8 mouse cellular contexts compared by ENCODE assay signal in genomic region chr10:120857531-120858001, GRCm38 (mm10). TPM values are rescaled to one million over a fixed set of nuclear protein-coding genes. Genes with fewer than 3 reads are reported as not detected.
A peak's percentile ranks its signal among the peaks of the same experiment; 100 is the strongest.
DNase-seq lines count a peak whose midpoint lies in the region; ATAC-seq and TF ChIP-seq lines count a peak whose summit lies in the region.

No protein-coding gene starts in this region.

- TF ChIP-seq CTCF in thymus, adult 2 months (IDR thresholded peaks at IDR 0.05; ENCODE audit: borderline replicate concordance, control insufficient read depth, extremely low read depth, insufficient read depth, low read length, poor library complexity), result no peak
- TF ChIP-seq CTCF in liver, adult 2 months (IDR thresholded peaks at IDR 0.05; ENCODE audit: low read depth, low read length), result peak; percentile 51
- peak; percentile 68 for TF ChIP-seq CTCF in midbrain, postnatal 0 days (IDR thresholded peaks at IDR 0.05)

- H3K9me3 ChIP-seq in hindbrain, embryonic 12.5 days (replicated peaks), result no peaks in the 10 kb centered on the region
- H3K9me3 ChIP-seq in midbrain, postnatal 0 days (ENCODE audit: low read length), result no peaks in the 10 kb centered on the region

- H3K9ac ChIP-seq in hindbrain, embryonic 12.5 days, result no peak overlapping the region
- no peak overlapping the region for H3K9ac ChIP-seq in liver, adult 2 months (ENCODE audit: low read depth, low read length)
- no peak overlapping the region for H3K9ac ChIP-seq in midbrain, postnatal 0 days (replicated peaks; ENCODE audit: low read length, poor library complexity, severe bottlenecking)

- no peaks in the 10 kb centered on the region for H3K27me3 ChIP-seq in thymus, adult 2 months (ENCODE audit: control insufficient read depth, insufficient read depth, low read length)
- no peaks in the 10 kb centered on the region for H3K27me3 ChIP-seq in hindbrain, embryonic 12.5 days
- no peaks in the 10 kb centered on the region for H3K27me3 ChIP-seq in liver, adult 2 months (ENCODE audit: control insufficient read depth, insufficient read depth, low read length)
- H3K27me3 ChIP-seq in midbrain, postnatal 0 days (ENCODE audit: insufficient read depth, low read length), result no peaks in the 10 kb centered on the region

- no peak overlapping the region for H3K27ac ChIP-seq in thymus, adult 2 months (ENCODE audit: control insufficient read depth, insufficient read depth, low read length)
- H3K27ac ChIP-seq in hindbrain, embryonic 12.5 days, result no peak overlapping the region
- no peak overlapping the region for H3K27ac ChIP-seq in liver, adult 2 months (replicated peaks; ENCODE audit: insufficient read depth, low read depth, low read length)
- H3K27ac ChIP-seq in midbrain, postnatal 0 days (ENCODE audit: low read depth, low read length), result no peak overlapping the region

- peak; percentile 41 for DNase-seq in thymus, adult 2 months
- DNase-seq in thymus, adult 18-20 months, result no peak
- DNase-seq in embryo, embryonic 9.5 days (ENCODE audit: extremely low spot score), result peak; percentile 82
- peak; percentile 47 for DNase-seq in liver, adult 2 months (ENCODE audit: extremely low read depth, low read depth, low spot score)
- DNase-seq in midbrain, postnatal 0 days (ENCODE audit: low spot score), result peak; percentile 57
- no peak for DNase-seq in ovary, postnatal 10 days (ENCODE audit: low spot score)
- no peak for DNase-seq in left cerebral cortex, postnatal 36 days (ENCODE audit: low spot score in 2 of 2)

- H3K79me2 ChIP-seq in liver, adult 2 months (ENCODE audit: control insufficient read depth, insufficient read depth, low read length), result no peaks in the 10 kb centered on the region

- no peaks in the 10 kb centered on the region for H3K36me3 ChIP-seq in thymus, adult 2 months (ENCODE audit: control insufficient read depth, insufficient read depth, low read length)
- H3K36me3 ChIP-seq in hindbrain, embryonic 12.5 days, result no peaks in the 10 kb centered on the region
- no peaks in the 10 kb centered on the region for H3K36me3 ChIP-seq in liver, adult 2 months (ENCODE audit: control insufficient read depth, insufficient read depth, low read length)
- H3K36me3 ChIP-seq in midbrain, postnatal 0 days (ENCODE audit: insufficient read depth, low read length), result no peaks in the 10 kb centered on the region

- TF ChIP-seq POLR2A in thymus, adult 2 months (IDR thresholded peaks at IDR 0.05; ENCODE audit: control insufficient read depth, extremely low read depth, insufficient read depth, low read length, poor library complexity), result no peak
- TF ChIP-seq POLR2A in liver, adult 2 months (IDR thresholded peaks at IDR 0.05; ENCODE audit: extremely low read depth, insufficient read depth, low read length), result no peak

- intact Hi-C loops in left cerebral cortex, postnatal 36 days (cut with DNase I), result no loop called here

- ATAC-seq in hindbrain, embryonic 12.5 days (ENCODE audit: low FRiP score), result peak; percentile 56; the same call in 1 of the 2 replicates
- ATAC-seq in midbrain, postnatal 0 days (ENCODE audit: low FRiP score), result peak; percentile 23; the same call in 1 of the 2 replicates

- peak overlapping the region; percentile 49 for H3K4me3 ChIP-seq in thymus, adult 2 months (ENCODE audit: control insufficient read depth, insufficient read depth, low read length)
- peak overlapping the region; percentile 16; the same call in 1 of the 2 replicates for H3K4me3 ChIP-seq in hindbrain, embryonic 12.5 days
- H3K4me3 ChIP-seq in liver, adult 2 months (ENCODE audit: insufficient read depth, low read depth, low read length), result no peak overlapping the region
- H3K4me3 ChIP-seq in midbrain, postnatal 0 days (ENCODE audit: low read depth, low read length), result peak overlapping the region; percentile 9; the same call in 1 of the 2 replicates

- WGBS in thymus, adult 2 months, result 70% methylated on average over 13 of the region's 13 CpGs
- WGBS in hindbrain, embryonic 12.5 days, result 38% methylated on average over 13 of the region's 13 CpGs
- WGBS in liver, adult 2 months, result 44% methylated on average over 13 of the region's 13 CpGs
- WGBS in midbrain, postnatal 0 days, result 38% methylated on average over 13 of the region's 13 CpGs

- H3K4me2 ChIP-seq in hindbrain, embryonic 12.5 days (replicated peaks), result peak overlapping the region; percentile 42
- H3K4me2 ChIP-seq in midbrain, postnatal 0 days (ENCODE audit: low read depth, low read length, poor library complexity, severe bottlenecking), result peak overlapping the region; percentile 31

- no peaks in the 10 kb centered on the region; the same call in 1 of the 2 replicates for H3K4me1 ChIP-seq in thymus, adult 2 months (replicated peaks; ENCODE audit: control insufficient read depth, insufficient read depth, low read length)
- peaks cover 18% of the 10 kb centered on the region; the same call in 1 of the 2 replicates for H3K4me1 ChIP-seq in hindbrain, embryonic 12.5 days
- H3K4me1 ChIP-seq in liver, adult 2 months (ENCODE audit: control insufficient read depth, insufficient read depth, low read length), result peaks cover 3% of the 10 kb centered on the region; the same call in 1 of the 2 replicates
- H3K4me1 ChIP-seq in midbrain, postnatal 0 days (ENCODE audit: insufficient read depth, low read length), result no peaks in the 10 kb centered on the region

RNA-seq across cellular contexts. Expression of gene Msrb3, which starts 41.3 kb away (rescaled TPM):
- 4.0 and 5.4 TPM in 2 replicates for polyA plus RNA-seq in thymus, adult 2 months (2012; rRNA removed)
- 6.3 TPM in 2 replicates for polyA plus RNA-seq in hindbrain, embryonic 12.5 days (2016; fragmentation: Nextera tagmentation; extraction: Ambion mirVana)
- total RNA-seq in liver, adult 2 months (2014; rRNA removed), result 9.5 and 10.1 TPM in 2 replicates
- polyA plus RNA-seq in liver, adult 2 months (2012; rRNA removed), result 3.7 and 4.1 TPM in 2 replicates
- total RNA-seq in midbrain, postnatal 0 days (2014; rRNA removed), result 5.6 and 10.2 TPM in 2 replicates
- polyA plus RNA-seq in midbrain, postnatal 0 days (2015; fragmentation: Nextera tagmentation; extraction: Ambion mirVana), result 0.72 and 1.0 TPM in 2 replicates
- 1 to 10 TPM; 5.5 to 7.6 TPM for total RNA-seq in left cerebral cortex, postnatal 36 days (2021)

Comparison
In these comparisons a context has a peak if more than half of its experiments do, and no peak if none do; other contexts are left out.
1. DNase-seq: peak in thymus, adult 2 months (single experiment), embryo, embryonic 9.5 days (single experiment), liver, adult 2 months (single experiment) and midbrain, postnatal 0 days (single experiment); none in thymus, adult 18-20 months (0 of 2), ovary, postnatal 10 days (single experiment) and left cerebral cortex, postnatal 36 days (0 of 2).